Mouse (Mus musculus) spleen, postnatal 10 days (tissue): ENCODE data around the gene Ifna14.
"Not testable (repeated sequence)": the region's sequence is repeated elsewhere in the genome, so short reads cannot be mapped to it uniquely, and the experiment has no call there.

Experiments used
- DNase-seq, 2 experiments: peaks; one replicate each; pipeline ENCODE4 v3.0.0; 2021 to 2022; ENCODE audit warnings: low spot score in 2 of 2

Gene Ifna14

DNA sequence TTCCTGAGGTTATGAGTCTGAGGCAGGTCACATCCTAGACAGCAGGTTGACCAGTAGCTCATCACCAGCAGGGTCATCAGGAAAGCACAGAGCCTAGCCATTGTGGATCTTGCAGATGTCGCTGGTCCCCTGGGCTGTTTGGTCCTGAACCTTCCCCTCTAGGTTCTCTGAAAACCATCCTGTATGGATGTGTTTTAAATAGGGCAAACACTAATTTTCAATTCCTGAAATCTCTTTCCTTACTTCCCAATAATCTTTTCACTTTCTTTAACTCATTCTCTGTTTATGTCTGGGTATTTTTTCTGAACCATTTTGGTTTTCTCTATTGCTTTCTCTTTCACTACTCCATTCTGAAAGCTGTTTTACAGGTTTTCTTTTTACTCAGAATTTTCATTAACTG, at the start of gene Ifna14:
Gene Ifna14 (minus strand): TSS at position 101 of the 400 bp plus-strand sequence.
- DNase-seq = no peak

DNA sequence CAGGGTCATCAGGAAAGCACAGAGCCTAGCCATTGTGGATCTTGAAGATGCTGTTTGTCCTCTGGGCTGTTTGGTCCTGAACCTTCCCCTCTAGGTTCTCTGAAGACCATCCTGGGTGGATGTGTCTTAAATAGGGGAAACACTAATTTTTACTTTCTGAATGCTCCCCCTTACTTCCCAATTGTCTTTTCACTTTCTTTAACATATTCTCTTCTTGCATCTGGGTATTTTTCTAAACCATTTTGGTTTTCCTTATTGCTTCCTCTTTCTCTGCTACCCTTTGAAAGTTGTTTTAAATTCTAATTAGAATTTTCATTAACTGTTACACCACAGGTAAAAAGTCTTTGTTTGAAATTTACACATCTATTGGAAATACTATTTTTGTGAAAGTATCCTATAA, 31.7 kb upstream of the Ifna14 start, which contains the start of gene Ifna12:
Gene Ifna12 (minus strand): TSS at position 101 of the 400 bp plus-strand sequence.
- no peak for DNase-seq

DNA sequence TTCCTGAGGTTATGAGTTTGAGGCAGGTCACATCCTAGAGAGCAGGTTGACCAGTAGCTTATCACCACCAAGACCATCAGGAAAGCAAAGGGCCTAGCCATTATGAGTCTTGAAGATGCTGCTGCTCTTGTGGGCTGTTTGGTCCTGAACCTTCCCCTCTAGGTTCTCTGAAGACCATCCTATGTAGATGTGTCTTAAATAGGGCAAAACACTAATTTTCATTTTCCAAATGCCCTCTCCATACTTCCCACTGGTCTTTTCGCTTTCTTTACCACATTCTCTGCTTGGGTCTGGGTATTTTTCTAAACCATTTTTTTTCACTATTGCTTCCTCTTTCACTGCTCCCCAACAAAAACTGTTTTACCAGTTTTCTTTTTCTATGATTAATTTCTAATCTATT, 20.7 kb upstream of the Ifna14 start, which contains the start of gene Ifna9:
Gene Ifna9 (minus strand): TSS at position 101 of the 400 bp plus-strand sequence.
- DNase-seq = no peak

DNA sequence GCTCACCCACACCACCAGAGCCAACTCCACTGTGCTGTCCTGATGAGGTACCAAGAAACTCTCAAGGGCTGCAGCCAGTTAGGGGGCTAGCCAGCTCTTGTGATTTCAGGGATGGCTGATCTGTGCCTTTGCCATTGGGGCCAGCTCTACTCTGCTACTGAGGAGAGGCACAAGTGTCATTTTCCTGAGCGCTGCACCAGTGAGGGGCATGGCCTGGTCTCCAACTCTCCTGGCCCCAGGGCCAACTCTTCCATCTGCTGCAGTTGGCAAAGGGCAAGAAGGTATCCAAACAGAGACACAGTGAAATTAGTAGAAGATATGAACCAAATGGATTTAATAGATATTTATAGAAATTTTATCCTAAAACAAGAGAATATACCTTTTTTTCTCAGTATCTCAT, 9.8 kb downstream of the Ifna14 start:
- no peak for DNase-seq

DNA sequence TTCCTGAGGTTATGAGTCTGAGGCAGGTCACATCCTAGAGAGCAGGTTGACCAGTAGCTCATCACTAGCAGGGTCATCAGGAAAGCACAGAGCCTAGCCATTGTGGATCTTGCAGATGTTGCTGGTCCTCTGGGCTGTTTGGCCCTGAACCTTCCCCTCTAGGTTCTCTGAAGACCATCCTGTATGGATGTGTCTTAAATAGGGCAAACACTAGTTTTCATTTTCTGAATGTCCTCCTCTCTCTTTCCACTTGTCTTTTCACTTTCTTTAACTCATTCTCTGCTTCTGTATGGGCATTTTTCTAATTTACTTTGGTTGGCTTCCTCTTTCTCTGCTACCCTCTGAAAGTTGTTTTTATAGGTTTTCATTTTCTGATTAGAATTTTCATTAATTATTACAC, 13.5 kb downstream of the Ifna14 start, which contains the start of gene Ifna15:
Gene Ifna15 (minus strand): TSS at position 101 of the 400 bp plus-strand sequence.
- DNase-seq = not testable (repeated sequence)

DNA sequence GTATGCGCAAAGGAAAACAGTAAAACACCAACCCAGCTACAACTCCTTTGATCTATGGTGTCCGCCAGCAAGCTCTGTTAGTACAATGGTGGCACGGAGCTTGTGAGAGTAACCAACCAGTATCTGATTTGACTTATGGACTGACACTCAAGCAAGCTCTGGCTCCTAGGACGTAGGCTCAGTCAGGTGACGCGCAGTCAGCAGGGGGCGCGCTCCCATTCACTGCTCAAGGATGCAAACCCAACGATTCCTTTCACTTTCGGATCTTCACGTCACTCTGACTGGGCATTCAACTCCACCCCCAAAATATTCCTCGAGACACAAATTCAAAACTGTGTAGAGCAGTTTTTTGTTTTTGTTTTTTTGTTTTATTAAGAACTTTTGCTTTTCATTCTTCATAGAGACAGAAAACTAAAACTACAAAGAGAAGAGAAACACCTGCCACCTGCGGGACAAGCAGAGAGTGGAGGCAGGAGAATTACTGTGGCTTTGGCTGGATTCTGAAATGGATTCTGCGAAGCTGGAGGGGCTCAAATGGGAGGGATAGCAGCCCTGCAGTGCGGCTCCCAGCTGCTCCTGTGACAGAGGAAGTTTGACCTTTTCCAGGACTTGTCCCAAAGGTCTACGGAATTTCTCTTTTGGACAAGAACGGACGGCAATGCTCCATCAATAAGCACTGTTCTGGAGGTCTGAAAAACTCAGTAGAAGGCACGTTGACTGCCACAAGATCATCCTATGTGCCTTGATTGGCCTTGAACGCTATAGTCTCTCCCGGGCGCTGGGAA, 21.2 kb downstream of the Ifna14 start:
- peak; percentile 58 to 86 for DNase-seq

DNA sequence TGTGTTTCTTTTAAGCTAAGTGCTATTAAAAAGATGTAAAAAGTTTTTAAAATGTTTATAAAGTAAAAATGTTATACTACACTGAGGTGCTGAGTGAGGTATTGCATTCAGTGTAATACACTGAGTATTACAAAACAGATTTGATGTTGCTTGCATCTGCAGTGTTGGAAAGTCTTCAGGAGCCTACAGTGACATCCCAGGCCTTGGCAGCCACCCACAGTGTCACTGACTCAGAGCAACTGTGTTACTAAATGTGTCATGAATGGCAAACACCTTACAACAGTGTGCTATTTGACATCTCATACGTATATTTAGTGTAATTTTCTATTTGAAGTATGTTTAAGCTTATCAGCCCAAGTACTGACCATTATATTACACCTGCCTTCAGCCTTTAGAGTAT, 23.6 kb downstream of the Ifna14 start:
- no peak for DNase-seq

DNA sequence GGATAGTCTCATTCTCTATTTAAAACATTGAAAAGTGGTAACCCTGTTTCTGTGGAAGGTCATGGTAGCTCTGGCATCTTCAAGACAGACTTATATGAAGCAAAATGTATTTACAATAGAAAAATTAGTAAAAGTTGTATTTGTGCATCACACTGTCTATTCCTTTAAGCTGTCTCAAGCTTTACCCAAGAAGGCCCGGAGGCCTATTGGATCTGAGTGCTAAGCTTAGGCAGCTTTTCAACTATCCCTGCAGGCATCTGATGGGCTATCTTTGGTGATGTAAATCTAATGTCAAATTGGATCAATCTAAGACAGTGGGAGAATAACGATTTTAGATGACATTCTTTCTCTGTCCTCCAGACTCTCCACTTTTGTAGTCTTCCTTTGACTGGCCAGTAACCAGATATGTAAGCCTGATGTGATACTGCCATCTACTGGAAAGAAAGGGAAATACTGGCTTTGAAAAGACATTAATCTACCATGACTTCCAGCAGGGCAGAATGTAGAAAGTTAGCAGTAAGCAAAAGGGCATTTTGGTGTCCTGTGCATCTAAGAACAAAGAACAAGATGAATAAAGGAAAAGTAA, 27.9 kb downstream of the Ifna14 start:
- no peak for DNase-seq

DNA sequence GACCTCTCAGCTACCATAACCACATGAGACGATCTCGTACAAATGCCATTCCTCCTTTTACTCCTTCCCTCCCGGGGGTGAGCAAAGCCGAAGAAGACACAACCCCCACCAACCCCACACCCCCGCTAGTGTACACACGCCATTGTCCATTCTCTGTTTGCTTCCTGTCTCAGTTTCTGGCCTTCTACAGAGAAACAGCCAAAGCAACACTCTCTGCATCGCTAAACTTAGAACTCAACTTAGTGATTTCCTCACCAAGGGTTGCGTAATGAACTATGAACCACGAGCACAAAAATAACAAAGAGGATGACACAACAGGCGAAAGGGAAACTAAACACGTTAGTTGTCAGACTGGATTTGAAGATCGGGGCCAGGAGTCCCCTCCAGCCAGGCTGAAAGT, 34.3 kb downstream of the Ifna14 start:
- no peak for DNase-seq

DNA sequence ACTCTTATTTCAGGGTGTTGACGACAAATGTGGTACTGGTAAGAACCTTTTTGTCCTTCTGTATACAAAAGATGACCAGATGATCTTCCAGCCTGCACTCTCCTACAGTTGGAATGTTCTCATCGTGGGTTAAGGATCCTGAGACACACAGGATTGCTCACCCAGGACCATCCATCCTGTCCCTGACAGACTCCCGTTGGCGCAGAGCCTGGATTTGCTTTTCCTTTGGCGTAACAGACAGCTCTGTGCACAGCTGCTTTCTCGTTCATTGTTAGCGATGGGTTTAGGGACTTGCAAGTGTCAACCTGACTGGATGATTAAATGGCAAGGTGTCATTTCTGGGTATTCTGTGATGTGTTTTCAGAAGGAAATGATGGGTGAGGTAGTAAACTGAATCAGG, 35.0 kb downstream of the Ifna14 start:
- DNase-seq = no peak

DNA sequence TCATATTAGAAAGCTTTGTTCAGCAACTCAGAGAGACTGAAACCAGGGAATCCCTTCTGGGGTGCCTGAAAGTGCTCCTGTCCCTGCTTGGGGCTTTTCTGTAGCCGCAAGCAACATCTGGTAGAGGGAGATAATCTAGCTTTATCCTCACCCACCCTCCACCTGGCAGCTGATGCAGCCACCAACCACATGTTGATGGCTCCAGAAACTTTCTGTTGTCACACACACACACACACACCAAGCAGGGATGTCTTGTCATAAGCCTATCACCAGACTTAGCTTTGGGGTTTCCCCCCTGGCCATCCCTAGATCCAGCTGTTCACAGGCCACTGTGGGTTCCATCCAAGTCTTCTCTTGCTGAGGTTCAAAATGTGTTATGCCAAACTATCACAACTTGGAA, 35.9 kb downstream of the Ifna14 start:
- peak in 1 of 2 experiments; percentile 21 for DNase-seq

DNA sequence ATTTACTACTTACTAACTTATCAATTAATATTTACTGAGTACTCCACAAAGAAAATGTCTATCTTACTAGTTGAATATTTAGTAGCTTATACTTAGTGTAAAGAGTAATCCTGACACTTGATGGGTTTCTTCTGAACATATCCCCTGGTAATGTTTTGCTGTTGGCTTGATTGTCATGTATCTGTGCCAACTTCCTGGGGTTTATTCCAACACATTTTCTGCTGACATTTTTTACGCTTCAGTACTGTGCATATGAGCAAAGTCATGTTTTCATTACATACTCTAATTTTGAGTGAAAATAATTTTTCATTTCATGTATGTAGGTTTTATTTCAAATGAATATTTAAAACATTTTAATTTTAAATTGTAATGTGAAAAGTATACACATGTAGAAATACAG, 36.7 kb downstream of the Ifna14 start:
- DNase-seq = no peak

DNA sequence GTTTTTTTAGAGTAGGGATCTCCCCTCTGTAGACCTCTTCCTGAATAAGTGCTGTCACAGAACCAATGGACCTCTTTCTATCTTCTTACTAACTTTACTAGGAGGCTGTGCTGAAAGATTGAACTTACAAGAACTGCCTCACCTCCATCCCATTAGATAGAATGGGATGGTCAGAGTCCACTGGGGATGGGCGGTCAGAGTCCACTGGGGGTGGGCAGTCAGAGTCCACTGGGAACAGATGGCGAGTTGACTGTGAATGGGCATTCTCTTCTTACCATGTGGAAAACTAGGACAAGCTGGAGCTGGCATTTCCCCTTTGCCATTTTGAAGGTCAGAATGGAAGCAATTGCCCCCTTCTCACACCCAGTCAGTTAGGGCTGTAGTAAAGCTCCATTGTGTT, 38.1 kb downstream of the Ifna14 start:
- DNase-seq = no peak

DNA sequence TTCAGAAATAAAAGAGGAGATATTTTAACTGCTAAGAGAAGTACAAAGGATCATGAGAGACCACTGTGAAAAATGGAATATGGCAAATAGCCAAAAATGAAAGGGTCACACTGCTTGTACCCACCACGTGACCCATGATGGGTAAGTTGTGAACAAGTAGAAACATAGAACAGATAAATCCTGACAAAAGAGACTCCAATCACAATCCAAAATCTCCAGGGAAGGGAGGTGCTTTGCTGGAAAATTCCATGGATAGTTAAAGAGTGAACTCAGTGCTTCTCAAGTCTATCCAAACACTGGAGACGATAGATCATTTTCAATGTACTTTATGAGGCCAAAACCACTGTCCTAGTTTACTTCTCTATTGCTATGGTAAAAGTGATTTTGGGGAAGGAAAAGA, 40.7 kb downstream of the Ifna14 start:
- DNase-seq = no peak

DNA sequence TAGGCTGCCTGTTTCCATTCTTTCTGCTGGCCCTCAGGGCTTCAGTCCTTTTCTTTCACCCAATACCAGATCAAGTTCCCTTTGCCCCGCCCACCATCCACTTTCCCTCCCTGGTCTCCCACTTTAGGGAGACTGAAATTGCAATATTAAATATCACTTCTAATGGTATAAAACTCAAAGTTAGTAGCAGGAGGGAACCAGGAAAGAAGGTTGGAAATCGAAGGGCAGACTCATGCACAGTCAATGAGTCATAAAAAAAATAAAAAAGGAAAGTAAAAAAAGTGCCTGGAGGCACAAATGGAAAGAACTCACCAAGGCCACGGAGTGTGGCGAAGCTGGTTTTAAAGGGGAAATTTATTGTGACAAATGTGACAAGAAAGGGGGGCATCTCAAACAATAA, 41.3 kb downstream of the Ifna14 start:
- no peak for DNase-seq

DNA sequence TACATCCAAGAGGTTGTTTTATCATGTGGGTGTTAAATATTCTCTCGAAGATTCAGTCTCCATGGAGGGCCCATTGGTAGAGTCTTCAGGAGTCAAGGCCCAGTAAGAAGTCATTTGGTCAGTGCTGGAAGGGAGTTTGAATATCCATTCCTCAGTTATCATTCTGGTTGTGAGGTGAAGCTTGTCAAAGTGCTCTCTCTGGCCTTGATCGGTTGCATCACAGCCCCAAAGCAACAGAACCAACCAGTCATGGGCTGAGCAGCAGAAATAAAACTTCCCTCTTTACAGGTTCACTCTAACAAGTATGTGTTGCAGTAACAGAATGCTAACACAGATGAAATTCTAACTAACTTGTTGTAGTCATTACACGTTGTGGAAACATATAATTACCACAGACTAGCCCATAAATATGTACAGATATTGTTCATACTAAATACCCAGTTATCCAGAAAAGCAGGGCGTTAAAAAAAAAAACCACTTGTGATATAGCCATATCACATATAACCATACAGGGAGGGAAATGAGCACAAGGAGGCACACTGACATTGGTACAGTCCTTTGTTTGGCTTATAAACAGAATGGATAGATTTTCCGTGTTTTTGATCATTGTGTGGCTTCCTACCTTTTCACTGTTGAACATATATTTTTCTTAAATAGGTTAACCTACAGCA, 45.1 kb downstream of the Ifna14 start:
- no peak for DNase-seq

DNA sequence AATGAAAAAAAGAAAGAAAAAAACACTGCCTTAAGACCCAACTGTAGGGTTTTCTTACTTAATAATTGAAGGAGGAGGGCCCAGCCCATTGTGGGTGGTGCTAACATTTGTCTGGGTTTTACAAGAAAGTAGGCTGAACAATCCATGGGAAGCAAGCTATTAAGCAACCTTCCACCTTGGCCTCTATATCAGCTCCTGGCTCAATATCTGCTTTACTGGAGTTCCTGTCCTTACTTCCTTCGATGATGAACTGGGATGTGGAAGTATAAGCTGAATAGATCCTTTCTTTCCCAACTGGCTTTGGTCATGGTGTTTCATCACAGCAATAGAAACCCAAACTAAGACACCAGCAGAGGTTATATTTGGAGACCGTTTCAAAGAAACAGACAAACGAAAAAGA, 46.2 kb downstream of the Ifna14 start:
- no peak for DNase-seq

DNA sequence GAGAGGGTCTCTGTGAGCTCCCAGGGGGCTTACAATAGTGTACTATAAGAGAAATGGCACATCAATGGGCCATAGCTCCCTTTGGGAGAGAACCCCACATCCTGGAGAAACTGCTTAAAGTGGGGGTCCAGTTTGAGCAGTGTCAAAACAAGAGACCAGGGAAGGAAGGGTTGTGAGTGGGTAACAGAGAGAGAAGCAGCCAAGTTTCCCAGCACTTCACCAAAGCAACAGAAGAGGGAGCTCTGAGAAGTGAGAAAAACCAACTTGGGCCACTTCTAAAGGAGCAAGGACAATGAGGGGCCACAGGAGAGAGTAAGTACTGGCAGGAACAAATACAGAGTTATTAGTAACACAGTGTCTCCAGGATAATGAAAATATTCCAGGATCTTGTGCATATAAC, 48.4 kb downstream of the Ifna14 start:
- DNase-seq = no peak

DNA sequence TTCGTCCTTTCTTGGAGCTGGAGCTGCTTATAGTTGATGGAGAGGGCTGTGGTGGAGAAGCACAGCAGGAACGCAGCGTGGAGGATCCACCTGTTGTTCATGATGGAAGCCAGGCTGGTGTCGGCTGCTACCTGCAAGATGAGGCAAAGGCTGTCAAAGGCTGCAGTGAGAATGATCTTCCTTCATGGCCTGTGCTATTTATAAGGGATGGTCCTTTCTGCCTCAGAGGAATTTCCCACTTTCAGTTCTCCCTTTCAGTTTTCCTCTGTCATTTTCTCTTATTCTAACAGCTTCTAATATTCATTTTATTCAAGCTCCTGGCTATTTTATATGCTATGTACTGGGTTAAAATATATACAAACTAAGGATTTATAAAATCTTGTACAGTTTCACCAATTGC, 48.9 kb downstream of the Ifna14 start, which contains the start of gene Ifnb1:
Gene Ifnb1 (minus strand): TSS at position 101 of the 400 bp plus-strand sequence.
- no peak for DNase-seq
